Mouse (Mus musculus) bone marrow macrophage, adult 2 months (primary cell): ENCODE results near the gene Mrps6. TPM values are rescaled to one million over a fixed set of nuclear protein-coding genes. Genes with fewer than 3 reads are reported as not detected.

Experiments used
- H3K27ac ChIP-seq: 2 replicates; pipeline ENCODE4 v1.5.1; 2012; ENCODE audit warnings: low read depth, low read length; ENCODE audit not compliant: insufficient read depth
- H3K4me1 ChIP-seq: 2 replicates; pipeline ENCODE4 v1.6.1; 2012; ENCODE audit warnings: low read length; ENCODE audit not compliant: control insufficient read depth, insufficient read depth
- H3K4me3 ChIP-seq: 2 replicates; pipeline ENCODE4 v1.5.1; 2012; ENCODE audit warnings: mild to moderate bottlenecking, low read length, moderate library complexity; ENCODE audit not compliant: insufficient read depth
- CTCF ChIP-seq: IDR thresholded peaks from 2 replicates; pipeline ENCODE4 v1.5.1; 2012; ENCODE audit warnings: low read depth, mild to moderate bottlenecking, low read length, moderate library complexity
- POLR2A ChIP-seq: IDR thresholded peaks from 2 replicates; pipeline ENCODE4 v1.6.1; 2012; ENCODE audit warnings: mild to moderate bottlenecking, low read depth, low read length, borderline replicate concordance
- polyA plus RNA-seq: library from polyadenylated mRNA; stranded (reverse); fragments of >200 nt; gene quantifications from 2 replicates; pipeline ENCODE4 v1.2.4, GENCODE M21; 2012; ENCODE audit not compliant: missing spikeins, insufficient read depth, insufficient read length

The Mrps6 gene
- 28.0 and 32.2 TPM in 2 replicates for polyA plus RNA-seq

DNA sequence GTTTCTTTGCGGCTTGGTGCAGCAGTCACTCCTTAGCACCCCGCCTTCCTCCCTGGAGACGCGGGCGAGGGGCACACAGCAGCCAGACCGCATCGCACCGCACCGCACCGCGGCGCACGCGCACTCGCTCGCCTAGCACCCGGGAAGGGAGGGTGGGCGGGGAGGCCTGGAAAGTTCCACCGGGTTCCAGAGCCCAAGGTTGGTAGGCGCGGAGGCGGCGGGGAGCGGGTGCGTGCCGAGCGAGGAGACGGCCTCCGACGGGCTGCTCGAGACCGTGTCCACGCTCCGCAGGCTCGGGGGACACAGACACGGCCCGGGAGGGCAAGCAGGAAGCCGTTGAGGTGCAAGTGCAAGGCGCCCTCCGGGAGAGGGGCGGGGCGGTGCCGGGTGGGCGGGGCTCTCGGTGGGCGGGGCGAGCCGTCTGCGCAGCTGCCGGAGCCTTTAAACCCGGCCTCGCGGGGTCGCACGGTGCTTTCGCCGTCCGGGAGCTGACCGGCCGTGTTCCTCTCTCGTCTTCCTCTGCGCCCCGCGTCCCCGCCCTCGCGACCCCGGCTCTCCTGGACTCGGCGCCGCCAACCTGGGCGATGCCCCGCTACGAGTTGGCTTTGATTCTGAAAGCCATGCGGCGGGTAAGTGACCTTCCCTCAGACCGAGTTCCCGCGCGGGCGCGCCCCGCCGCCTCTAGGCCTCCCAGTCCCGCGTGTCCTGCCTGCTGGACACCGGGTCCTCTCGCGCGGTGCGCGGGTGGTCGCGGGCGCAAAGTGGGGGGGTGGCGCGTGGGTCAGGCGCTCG lies at the start of gene Mrps6, which contains the start of the genes Gm49711 and Slc5a3:
Gene Mrps6, plus strand, starts transcription at position 419 of the 792 bp plus-strand sequence.
Gene Gm49711, plus strand, starts transcription at position 465 of the 792 bp plus-strand sequence.
Gene Slc5a3, plus strand, starts transcription at position 471 of the 792 bp plus-strand sequence.
- H3K4me1 ChIP-seq = peaks cover 14% of the 10 kb centered on the region
- H3K4me3 ChIP-seq = peak within 1 kb of the TSS; percentile 97
- no peak for TF ChIP-seq CTCF
- peak; percentile 73; the same call in 1 of the 2 replicates for TF ChIP-seq POLR2A
- H3K27ac ChIP-seq = peak within 1 kb of the TSS; percentile 75

DNA sequence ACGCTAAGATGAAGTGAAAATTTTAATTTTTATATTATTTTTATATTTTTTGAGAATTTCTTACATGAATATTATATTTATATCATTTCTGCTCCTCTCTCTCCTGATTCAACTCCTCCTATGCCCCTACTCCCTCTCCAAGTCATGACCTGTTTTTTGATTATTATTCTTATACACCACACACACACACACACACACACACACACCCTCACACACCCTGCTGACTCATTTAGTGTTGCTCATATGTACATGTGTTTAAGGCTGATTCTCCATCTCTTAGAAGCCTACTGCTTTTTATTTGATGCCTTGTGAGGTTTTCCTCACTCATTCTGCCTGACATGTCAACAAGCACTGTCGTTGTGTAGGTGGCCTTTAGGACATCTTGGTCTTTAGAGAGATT lies 48.5 kb upstream of the Mrps6 start:
- TF ChIP-seq CTCF (no peak), POLR2A (no peak)
- Histone ChIP-seq H3K4me1 (no peaks in the 10 kb centered on the region), H3K4me3 (no peak overlapping the region), H3K27ac (no peak overlapping the region)

DNA sequence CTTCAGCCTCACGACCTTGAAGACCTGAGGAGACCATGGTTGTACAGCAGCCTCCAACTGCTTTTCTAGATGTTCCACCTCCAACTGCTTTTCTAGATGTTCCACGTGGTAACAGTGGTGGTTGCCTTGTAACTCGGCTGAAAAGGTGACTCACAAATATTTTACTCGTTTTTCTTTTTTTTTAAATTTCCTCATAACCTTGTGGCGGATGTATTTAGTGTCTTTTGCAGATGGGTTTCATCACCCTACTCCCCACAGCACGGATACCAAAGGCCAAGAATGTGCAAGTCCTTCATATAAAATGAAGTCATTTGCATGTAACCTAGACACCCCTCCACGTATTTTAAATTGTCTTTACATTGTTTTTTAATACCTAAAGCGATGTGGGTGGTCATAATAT lies 41.3 kb upstream of the Mrps6 start:
- no peak overlapping the region for H3K4me3 ChIP-seq
- peaks cover 32% of the 10 kb centered on the region for H3K4me1 ChIP-seq
- TF ChIP-seq POLR2A (no peak), CTCF (no peak)
- H3K27ac ChIP-seq = no peak overlapping the region

DNA sequence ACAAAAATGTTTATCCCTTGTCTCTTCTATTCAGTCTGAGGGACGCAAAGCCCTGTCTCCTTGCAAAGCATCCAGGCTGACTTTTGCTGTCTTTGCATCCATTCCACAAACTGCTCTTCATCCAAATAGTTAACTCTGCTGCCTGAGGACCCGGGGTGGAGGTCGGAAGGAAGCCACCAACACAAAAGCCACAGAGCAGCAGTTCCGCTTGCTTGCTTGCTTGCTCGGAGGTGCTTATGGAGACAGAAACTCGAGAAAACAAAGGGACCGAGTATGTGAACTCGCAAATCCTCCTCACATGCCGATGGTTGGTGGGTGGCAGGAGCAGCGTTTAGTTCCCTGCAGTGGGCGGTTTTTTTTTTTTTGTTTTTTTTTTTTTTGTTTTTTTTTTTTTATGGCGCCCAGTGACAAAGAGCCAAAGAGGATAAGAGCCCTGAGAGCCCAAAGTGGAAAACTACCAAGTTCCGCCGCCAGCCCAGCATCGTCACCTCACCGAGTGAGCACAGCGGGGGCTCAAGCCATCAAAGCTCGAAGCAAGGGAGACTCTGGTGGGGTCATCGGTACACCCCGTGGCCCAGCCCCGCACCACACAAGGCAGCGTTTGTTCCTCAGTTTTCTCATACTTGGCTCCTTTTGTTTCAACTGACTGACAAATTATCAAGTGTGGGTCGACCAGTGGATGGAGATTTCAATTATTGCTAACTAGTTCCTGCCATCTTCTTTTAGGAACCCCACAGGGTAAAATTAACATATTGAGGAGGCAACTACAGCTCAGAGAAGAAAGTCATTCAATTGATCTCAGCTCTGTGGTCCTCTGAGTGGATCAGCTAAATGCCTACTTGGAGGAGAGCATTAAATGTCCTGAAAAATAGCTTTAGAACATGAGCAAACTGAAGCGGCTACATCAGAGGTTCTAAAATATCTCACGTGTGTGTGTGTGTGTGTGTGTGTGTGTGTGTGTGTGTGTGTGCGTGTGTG lies 38.6 kb upstream of the Mrps6 start:
- peaks cover 47% of the 10 kb centered on the region for H3K4me1 ChIP-seq
- peak overlapping the region; percentile 74 for H3K27ac ChIP-seq
- TF ChIP-seq CTCF (no peak), POLR2A (no peak)
- H3K4me3 ChIP-seq = peak overlapping the region; percentile 53

DNA sequence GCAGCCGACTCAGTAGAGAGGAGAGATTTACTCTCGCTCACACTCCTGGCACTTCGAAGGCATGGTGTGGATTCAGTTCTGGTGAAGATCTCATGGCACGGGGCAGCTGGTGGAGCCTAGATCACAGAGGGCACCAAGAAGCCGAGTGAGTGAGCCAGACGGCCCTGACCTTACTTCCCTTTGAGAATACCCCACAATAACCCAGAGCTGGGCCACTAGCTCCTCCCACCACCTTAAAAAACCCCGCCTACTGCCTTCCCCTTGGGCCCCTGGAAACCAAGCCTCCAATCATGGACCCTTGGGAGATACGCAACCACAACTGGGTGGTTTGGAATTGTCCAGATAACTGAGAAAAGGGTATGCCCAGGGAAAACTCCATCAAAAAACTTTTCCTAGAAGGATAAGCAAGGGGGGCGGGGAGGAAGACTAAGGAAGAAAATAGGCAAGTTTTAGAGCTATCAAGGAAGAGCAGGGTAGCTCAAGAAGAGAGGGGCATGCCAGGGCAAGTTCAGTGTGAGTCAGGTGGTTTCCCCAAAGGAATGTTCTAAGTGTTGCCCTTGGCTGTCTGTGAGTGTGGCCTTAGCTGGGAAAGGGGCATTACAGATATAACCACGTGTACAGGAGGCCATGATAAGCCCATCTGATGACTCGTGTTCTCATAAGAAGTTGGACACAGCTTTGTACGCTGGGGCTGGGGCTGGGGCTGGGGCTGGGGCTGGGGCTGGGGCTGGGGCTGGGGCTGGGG lies 36.2 kb upstream of the Mrps6 start:
- TF ChIP-seq POLR2A = no peak
- TF ChIP-seq CTCF = no peak
- peak overlapping the region; percentile 16 for H3K27ac ChIP-seq
- H3K4me1 ChIP-seq = peaks cover 48% of the 10 kb centered on the region
- H3K4me3 ChIP-seq = no peak overlapping the region

DNA sequence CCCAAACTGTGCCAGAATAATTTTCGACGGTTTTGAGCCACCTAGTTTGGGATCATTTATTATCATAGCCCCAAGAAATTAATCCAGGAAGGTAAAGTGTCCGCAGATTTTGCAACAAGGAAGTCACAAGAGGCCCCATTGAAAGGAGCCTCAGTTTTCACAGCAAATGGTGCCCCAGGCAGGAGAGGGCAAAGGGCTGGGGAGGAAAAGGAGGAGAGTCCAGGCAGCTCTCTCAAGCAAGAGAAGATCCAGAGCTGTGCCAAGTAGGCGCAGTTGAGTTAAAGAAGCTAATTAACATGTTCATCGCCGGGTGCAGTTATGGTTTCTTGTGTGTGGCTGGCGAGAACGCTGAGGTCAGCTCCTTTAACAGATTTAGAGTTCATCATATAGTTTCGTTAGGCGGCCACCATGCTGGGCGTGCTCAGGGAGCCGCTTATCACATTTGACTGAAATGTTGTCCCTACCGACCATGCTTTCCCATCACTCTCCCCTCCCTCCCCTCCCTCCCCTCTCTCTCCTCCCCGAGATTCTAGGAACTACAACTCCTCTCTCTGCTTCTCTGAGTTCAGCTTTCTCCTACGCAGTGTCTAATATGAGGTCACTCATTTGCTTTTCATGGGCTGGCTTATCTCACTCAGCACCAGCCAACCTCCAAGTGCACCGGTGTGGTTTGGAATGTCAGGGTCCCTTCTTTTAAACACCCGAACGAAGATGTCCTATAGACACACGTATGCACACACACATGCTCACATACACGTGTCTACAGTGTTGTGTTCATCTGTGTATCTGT lies 35.4 kb upstream of the Mrps6 start:
- peaks cover 46% of the 10 kb centered on the region for H3K4me1 ChIP-seq
- H3K4me3 ChIP-seq = no peak overlapping the region
- no peak for TF ChIP-seq POLR2A
- TF ChIP-seq CTCF = no peak
- H3K27ac ChIP-seq = no peak overlapping the region

DNA sequence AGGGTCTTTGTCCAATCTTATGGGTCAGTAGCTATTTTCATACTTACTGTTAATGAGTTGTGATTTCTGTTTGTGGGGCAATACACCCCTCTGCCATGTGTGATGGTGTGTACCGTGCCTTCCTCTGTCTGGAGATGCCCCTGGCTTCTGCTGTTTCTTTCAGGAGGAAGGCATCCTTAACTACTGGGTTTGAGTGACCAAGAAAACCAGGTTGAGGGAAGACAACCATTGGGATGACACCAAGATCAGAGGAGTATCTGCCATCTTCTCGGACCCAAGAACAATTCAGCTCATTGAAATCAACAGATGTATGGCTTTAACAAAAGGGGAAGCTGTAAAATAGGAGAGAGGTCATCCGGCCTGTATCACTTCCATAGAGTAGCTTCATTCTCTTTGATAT lies 24.8 kb upstream of the Mrps6 start:
- Histone ChIP-seq H3K4me3 (no peak overlapping the region), H3K4me1 (peaks cover 11% of the 10 kb centered on the region), H3K27ac (no peak overlapping the region)
- TF ChIP-seq CTCF (no peak), POLR2A (no peak)

DNA sequence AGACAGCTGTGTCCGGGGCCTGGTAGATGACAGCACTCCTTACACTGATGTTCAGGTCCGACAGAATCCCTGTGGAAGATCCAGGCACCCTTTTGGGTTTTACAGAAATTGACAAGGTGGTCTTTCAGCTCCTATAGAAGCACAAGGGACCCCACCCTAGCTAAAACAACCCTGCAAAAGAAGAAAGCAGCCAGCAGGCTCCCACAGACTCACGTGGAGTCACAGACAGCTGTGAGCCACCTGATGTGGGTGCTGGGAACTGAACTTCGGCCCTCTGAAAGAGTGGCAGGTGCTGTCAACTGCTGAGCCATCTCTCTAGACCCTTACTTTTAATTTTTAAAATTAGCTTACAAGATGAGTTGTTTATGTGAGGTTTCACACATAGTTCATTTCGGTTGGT lies 23.4 kb upstream of the Mrps6 start:
- H3K27ac ChIP-seq = no peak overlapping the region
- no peak overlapping the region for H3K4me3 ChIP-seq
- peaks cover 22% of the 10 kb centered on the region for H3K4me1 ChIP-seq
- TF ChIP-seq CTCF = no peak
- no peak for TF ChIP-seq POLR2A

DNA sequence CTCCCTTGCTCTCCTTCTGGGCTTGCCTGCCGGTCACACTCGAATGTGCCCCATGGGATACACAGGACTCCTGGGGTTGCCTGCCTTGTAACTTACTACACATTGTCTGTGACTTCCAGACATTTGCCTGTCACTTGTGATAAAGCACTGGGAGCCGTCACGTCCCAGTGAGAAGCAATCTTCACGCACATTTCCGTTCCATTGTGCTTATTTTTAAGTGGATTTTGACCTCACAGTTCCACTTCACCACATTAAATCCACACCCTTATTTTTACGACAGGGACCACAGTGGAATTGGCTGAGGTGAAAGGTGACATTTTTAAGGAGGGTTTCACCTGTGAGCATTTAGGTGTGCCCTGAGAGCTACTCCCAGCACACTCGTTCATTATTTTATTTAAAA lies 21.4 kb upstream of the Mrps6 start:
- Histone ChIP-seq H3K4me1 (peaks cover 26% of the 10 kb centered on the region), H3K27ac (no peak overlapping the region)
- TF ChIP-seq POLR2A = no peak
- no peak for TF ChIP-seq CTCF

More for the DNA sequence above, 21.4 kb upstream of the Mrps6 start:
- no peak overlapping the region for H3K4me3 ChIP-seq
